Mouse (Mus musculus) heart, adult 10 weeks (tissue): ENCODE data around the gene Zcchc4. TPM values are rescaled to one million over a fixed set of nuclear protein-coding genes. Genes with fewer than 3 reads are reported as not detected.

Experiments used
- polyA plus RNA-seq: library from polyadenylated mRNA; stranded (reverse); fragments of 350-450 nt; fragmentation: Illumina TruSeq; extraction: RNeasy Lipid Tissue Mini Kit (QIAGEN cat#74804); gene quantifications from one replicate; pipeline ENCODE4 v1.2.3, GENCODE M21; 2014; ENCODE audit warnings: low read depth, low replicate concordance

Zcchc4 gene
- 6.6 TPM for polyA plus RNA-seq

GRCm38 (mm10) chr5:52775237-52775636, at the start of gene Zcchc4:
Zcchc4 (plus strand) TSS chr5:52775409.

GRCm38 (mm10) chr5:52741391-52742111, 33.7 kb upstream of the Zcchc4 start, which contains the start of gene Pi4k2b:
Pi4k2b (plus strand) TSS chr5:52741574.

GRCm38 (mm10) chr5:52833761-52834274, 58.6 kb downstream of the Zcchc4 start, which contains the start of gene Anapc4:
Anapc4 (plus strand) TSS chr5:52834012.

Other genes with a start within 250 kb of the Zcchc4 start
- 0.84 TPM for gene Lgi2, start 208.9 kb upstream of the Zcchc4 start, polyA plus RNA-seq
- 6.3 TPM for gene Sepsecs, start 105.7 kb upstream of the Zcchc4 start, polyA plus RNA-seq
- 2.7 TPM for gene Pi4k2b, start 33.8 kb upstream of the Zcchc4 start, polyA plus RNA-seq
- gene Anapc4, start 58.6 kb downstream of the Zcchc4 start, polyA plus RNA-seq: 47.9 TPM